Mouse (Mus musculus) stomach, adult 2 months (tissue): ENCODE data around the gene Adora2a. TPM values are rescaled to one million over a fixed set of nuclear protein-coding genes. Genes with fewer than 3 reads are reported as not detected.

Experiments used
- polyA plus RNA-seq: library from polyadenylated mRNA; depleted of rRNA; stranded (reverse); fragments of >200 nt; gene quantifications from 2 replicates; pipeline ENCODE4 v1.2.3, GENCODE M21; 2012; rRNA removed

The Adora2a gene
- 1.3 and 1.9 TPM in 2 replicates for polyA plus RNA-seq

GRCm38 (mm10) chr10:75316872-75316907 lies at the start of gene Adora2a:
TSS of gene Adora2a (plus strand) at chr10:75316877.

Other genes with a start within 250 kb of the Adora2a start
- 6.7 and 9.5 TPM in 2 replicates for gene Specc1l, start 104.8 kb upstream of the Adora2a start, polyA plus RNA-seq
- gene Upb1, start 84.2 kb downstream of the Adora2a start, polyA plus RNA-seq = 0.40 and 0.46 TPM in 2 replicates
- 0.68 and 1.1 TPM in 2 replicates for gene Snrpd3, start 200.7 kb downstream of the Adora2a start, polyA plus RNA-seq
- 13.2 and 19.5 TPM in 2 replicates for gene Gucd1, start 201.1 kb downstream of the Adora2a start, polyA plus RNA-seq
- gene Lrrc75b, start 243.5 kb downstream of the Adora2a start, polyA plus RNA-seq = 0.27 and 0.47 TPM in 2 replicates
- 1.2 and 2.7 TPM in 2 replicates for gene Ggt1, start 244.7 kb downstream of the Adora2a start, polyA plus RNA-seq